Mouse (Mus musculus): Measurements from ENCODE around the gene B4galt3. TPM values are rescaled to one million over a fixed set of nuclear protein-coding genes. Genes with fewer than 3 reads are reported as not detected.

The B4galt3 gene
- polyA plus RNA-seq, 1 experiment from 2014 or later = 72.3 TPM

DNA sequence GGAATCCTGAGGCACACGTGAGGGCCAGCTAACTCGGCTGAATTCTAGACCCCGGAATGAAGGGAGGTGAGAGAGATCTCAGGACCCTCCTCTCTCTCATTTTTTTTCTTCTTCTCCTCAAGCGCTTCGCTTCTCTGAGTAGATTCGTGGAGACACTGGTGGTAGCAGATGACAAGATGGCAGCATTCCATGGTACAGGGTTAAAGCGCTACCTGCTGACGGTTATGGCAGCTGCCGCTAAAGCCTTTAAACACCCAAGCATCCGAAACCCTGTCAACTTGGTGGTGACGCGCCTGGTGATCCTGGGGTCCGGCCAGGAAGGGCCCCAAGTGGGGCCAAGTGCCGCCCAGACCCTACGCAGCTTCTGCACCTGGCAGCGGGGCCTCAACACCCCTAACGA, 17.7 kb upstream of the B4galt3 start:
- no peak overlapping the region; the same call in 1 of the 2 replicates for H3K9ac ChIP-seq (ENCODE audit: low read length)
- no peaks in the 10 kb centered on the region for H3K9me3 ChIP-seq (ENCODE audit: control insufficient read depth, low read length)
- H3K27ac ChIP-seq (ENCODE audit: low read depth, low read length) = peak overlapping the region; percentile 25; the same call in 1 of the 2 replicates
- H3K4me2 ChIP-seq (ENCODE audit: low read depth, low read length, severe bottlenecking) = peak overlapping the region; percentile 47; the same call in 1 of the 2 replicates
- H3K4me1 ChIP-seq (replicated peaks; ENCODE audit: control insufficient read depth, insufficient read depth, low read length) = peaks cover 27% of the 10 kb centered on the region
- no peaks in the 10 kb centered on the region for H3K27me3 ChIP-seq (ENCODE audit: control insufficient read depth, insufficient read depth, low read length)
- no peaks in the 10 kb centered on the region; the same call in 1 of the 2 replicates for H3K36me3 ChIP-seq (ENCODE audit: control insufficient read depth, insufficient read depth, low read length)
- no peak for ATAC-seq (replicated peaks; ENCODE audit: low FRiP score)
- WGBS = 46% methylated on average over 17 of the region's 17 CpGs
- DNase-seq (ENCODE audit: low spot score) = no peak
- no peak overlapping the region for H3K4me3 ChIP-seq (ENCODE audit: low read depth, low read length)

- 90% methylated on average over 24 of the region's 24 CpGs for WGBS
Observed at GRCm38 (mm10) chr1:171256095-171256818, 13.9 kb upstream of the B4galt3 start.

GRCm38 (mm10) chr1:171256937-171257548, 13.1 kb upstream of the B4galt3 start:
- H3K4me3 ChIP-seq (ENCODE audit: low read depth, low read length) = no peak overlapping the region
- H3K27me3 ChIP-seq (ENCODE audit: control insufficient read depth, insufficient read depth, low read length) = no peaks in the 10 kb centered on the region
- peaks cover 6% of the 10 kb centered on the region; the same call in 1 of the 2 replicates for H3K4me1 ChIP-seq (replicated peaks; ENCODE audit: control insufficient read depth, insufficient read depth, low read length)
- H3K9me3 ChIP-seq (ENCODE audit: control insufficient read depth, low read length) = no peaks in the 10 kb centered on the region
- H3K27ac ChIP-seq (ENCODE audit: low read depth, low read length) = no peak overlapping the region
- no peak overlapping the region for H3K4me2 ChIP-seq (ENCODE audit: low read depth, low read length, severe bottlenecking)
- WGBS = 69% methylated on average over 15 of the region's 15 CpGs
- peak; percentile 29; the same call in 1 of the 2 replicates for ATAC-seq (replicated peaks; ENCODE audit: low FRiP score)
- no peak overlapping the region for H3K9ac ChIP-seq (ENCODE audit: low read length)
- peak; percentile 75 for DNase-seq (ENCODE audit: low spot score)
- no peaks in the 10 kb centered on the region; the same call in 1 of the 2 replicates for H3K36me3 ChIP-seq (ENCODE audit: control insufficient read depth, insufficient read depth, low read length)

More at GRCm38 (mm10) chr1:171256095-171256818, 13.9 kb upstream of the B4galt3 start:
- Histone ChIP-seq H3K27me3 (ENCODE audit: control insufficient read depth, insufficient read depth, low read length) (no peaks in the 10 kb centered on the region), H3K4me1 (replicated peaks; ENCODE audit: control insufficient read depth, insufficient read depth, low read length) (peaks cover 10% of the 10 kb centered on the region; the same call in 1 of the 2 replicates), H3K9me3 (ENCODE audit: control insufficient read depth, low read length) (no peaks in the 10 kb centered on the region), H3K4me2 (ENCODE audit: low read depth, low read length, severe bottlenecking) (no peak overlapping the region), H3K27ac (ENCODE audit: low read depth, low read length) (no peak overlapping the region), H3K36me3 (ENCODE audit: control insufficient read depth, insufficient read depth, low read length) (no peaks in the 10 kb centered on the region; the same call in 1 of the 2 replicates), H3K4me3 (ENCODE audit: low read depth, low read length) (no peak overlapping the region), H3K9ac (ENCODE audit: low read length) (no peak overlapping the region)
- no peak for DNase-seq (ENCODE audit: low spot score)
- no peak for ATAC-seq (replicated peaks; ENCODE audit: low FRiP score)

GRCm38 (mm10) chr1:171257781-171258180, 12.3 kb upstream of the B4galt3 start:
- Histone ChIP-seq H3K4me3 (ENCODE audit: low read depth, low read length) (no peak overlapping the region), H3K4me1 (replicated peaks; ENCODE audit: control insufficient read depth, insufficient read depth, low read length) (no peaks in the 10 kb centered on the region; the same call in 1 of the 2 replicates), H3K27me3 (ENCODE audit: control insufficient read depth, insufficient read depth, low read length) (no peaks in the 10 kb centered on the region), H3K4me2 (ENCODE audit: low read depth, low read length, severe bottlenecking) (no peak overlapping the region), H3K9me3 (ENCODE audit: control insufficient read depth, low read length) (no peaks in the 10 kb centered on the region), H3K9ac (ENCODE audit: low read length) (no peak overlapping the region), H3K36me3 (ENCODE audit: control insufficient read depth, insufficient read depth, low read length) (no peaks in the 10 kb centered on the region; the same call in 1 of the 2 replicates), H3K27ac (ENCODE audit: low read depth, low read length) (no peak overlapping the region)
- DNase-seq (ENCODE audit: low spot score) (no peak), ATAC-seq (replicated peaks; ENCODE audit: low FRiP score) (no peak)
- WGBS = 90% methylated on average over 9 of the region's 9 CpGs

DNA sequence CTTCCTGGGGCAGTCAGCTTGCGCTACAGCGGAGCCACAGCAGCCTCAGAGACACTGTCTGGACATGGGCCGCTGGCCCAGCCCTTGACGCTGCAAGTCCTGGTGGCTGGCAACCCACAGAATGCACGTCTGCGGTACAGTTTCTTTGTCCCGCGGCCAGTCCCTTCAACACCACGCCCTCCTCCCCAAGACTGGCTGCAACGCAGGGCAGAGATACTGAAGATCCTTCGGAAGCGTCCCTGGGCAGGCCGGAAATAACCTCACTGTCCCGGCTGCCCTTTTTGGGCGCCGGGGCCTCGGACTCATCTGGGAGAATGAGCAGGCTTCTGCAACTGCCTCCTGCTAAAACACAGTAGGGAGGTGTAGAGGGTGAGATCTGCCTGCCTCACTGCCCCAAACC, 11.2 kb upstream of the B4galt3 start:
- H3K4me3 ChIP-seq (ENCODE audit: low read depth, low read length) = no peak overlapping the region
- no peak for DNase-seq (ENCODE audit: low spot score)
- no peaks in the 10 kb centered on the region for H3K27me3 ChIP-seq (ENCODE audit: control insufficient read depth, insufficient read depth, low read length)
- H3K4me1 ChIP-seq (replicated peaks; ENCODE audit: control insufficient read depth, insufficient read depth, low read length) = no peaks in the 10 kb centered on the region
- no peak overlapping the region for H3K9ac ChIP-seq (ENCODE audit: low read length)
- H3K36me3 ChIP-seq (ENCODE audit: control insufficient read depth, insufficient read depth, low read length) = no peaks in the 10 kb centered on the region; the same call in 1 of the 2 replicates
- H3K27ac ChIP-seq (ENCODE audit: low read depth, low read length) = no peak overlapping the region
- H3K4me2 ChIP-seq (ENCODE audit: low read depth, low read length, severe bottlenecking) = no peak overlapping the region
- WGBS = 80% methylated on average over 17 of the region's 17 CpGs
- H3K9me3 ChIP-seq (ENCODE audit: control insufficient read depth, low read length) = no peaks in the 10 kb centered on the region
- ATAC-seq (replicated peaks; ENCODE audit: low FRiP score) = no peak

DNA sequence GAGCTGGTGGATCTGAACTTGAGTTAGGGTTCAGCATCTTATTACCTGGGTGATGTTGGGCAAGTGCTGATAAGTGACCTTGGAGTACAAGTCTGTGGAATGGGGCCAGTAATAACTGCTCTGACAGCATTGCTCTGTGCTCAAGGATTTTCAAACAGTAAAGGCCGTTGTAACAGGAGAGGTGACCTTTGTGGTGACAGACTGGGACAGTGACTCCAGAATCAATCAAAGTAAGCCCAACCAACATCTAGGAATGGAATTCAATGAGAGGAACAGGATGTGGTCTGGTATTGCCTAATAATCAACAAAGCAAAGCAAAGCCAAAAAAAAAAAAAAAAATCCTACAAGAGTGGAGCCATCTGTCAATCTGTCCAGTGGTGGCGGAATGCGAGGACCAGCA, 9.8 kb upstream of the B4galt3 start:
- 83% methylated on average over 3 of the region's 3 CpGs for WGBS
- ATAC-seq (replicated peaks; ENCODE audit: low FRiP score) (no peak), DNase-seq (ENCODE audit: low spot score) (no peak)
- Histone ChIP-seq H3K4me3 (ENCODE audit: low read depth, low read length) (no peak overlapping the region), H3K9me3 (ENCODE audit: control insufficient read depth, low read length) (no peaks in the 10 kb centered on the region), H3K27ac (ENCODE audit: low read depth, low read length) (no peak overlapping the region), H3K4me1 (replicated peaks; ENCODE audit: control insufficient read depth, insufficient read depth, low read length) (no peaks in the 10 kb centered on the region), H3K9ac (ENCODE audit: low read length) (no peak overlapping the region), H3K4me2 (ENCODE audit: low read depth, low read length, severe bottlenecking) (no peak overlapping the region), H3K36me3 (ENCODE audit: control insufficient read depth, insufficient read depth, low read length) (no peaks in the 10 kb centered on the region; the same call in 1 of the 2 replicates), H3K27me3 (ENCODE audit: control insufficient read depth, insufficient read depth, low read length) (no peaks in the 10 kb centered on the region)

- H3K4me2 ChIP-seq (ENCODE audit: low read depth, low read length, severe bottlenecking) = peak overlapping the region; percentile 46
- no peak overlapping the region; the same call in 1 of the 2 replicates for H3K9ac ChIP-seq (ENCODE audit: low read length)
- no peaks in the 10 kb centered on the region for H3K9me3 ChIP-seq (ENCODE audit: control insufficient read depth, low read length)
- peak overlapping the region; percentile 25; the same call in 1 of the 2 replicates for H3K27ac ChIP-seq (ENCODE audit: low read depth, low read length)
- DNase-seq (ENCODE audit: low spot score) = peak; percentile 55
- ATAC-seq (replicated peaks; ENCODE audit: low FRiP score) = peak; percentile 45
- H3K4me1 ChIP-seq (replicated peaks; ENCODE audit: control insufficient read depth, insufficient read depth, low read length) = no peaks in the 10 kb centered on the region
- no peaks in the 10 kb centered on the region for H3K36me3 ChIP-seq (ENCODE audit: control insufficient read depth, insufficient read depth, low read length)
- H3K27me3 ChIP-seq (ENCODE audit: control insufficient read depth, insufficient read depth, low read length) = no peaks in the 10 kb centered on the region
- WGBS = 12% methylated on average over 8 of the region's 8 CpGs
- H3K4me3 ChIP-seq (ENCODE audit: low read depth, low read length) = peak overlapping the region; percentile 14
Observed at GRCm38 (mm10) chr1:171262594-171263130, 7.5 kb upstream of the B4galt3 start.

DNA sequence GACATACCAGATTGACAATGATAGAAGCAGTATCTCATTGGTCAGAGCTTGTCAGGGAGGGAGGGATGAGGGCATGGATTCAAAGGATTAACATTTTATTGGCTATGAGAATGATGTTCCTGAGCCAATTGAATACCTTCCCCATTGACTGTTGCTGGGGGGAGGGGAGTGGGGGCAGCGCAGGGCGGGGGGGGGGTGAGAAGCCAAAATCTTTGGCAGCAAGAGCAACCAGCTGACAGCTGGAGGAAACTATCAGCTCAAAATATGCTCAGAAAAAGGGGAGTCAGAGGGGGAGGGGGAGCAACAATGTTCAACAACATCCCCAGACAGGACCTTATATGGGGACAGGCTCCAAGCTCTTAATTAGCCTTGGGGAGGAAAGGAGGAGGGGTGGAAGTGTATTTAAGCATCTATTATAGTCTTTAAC, 6.9 kb upstream of the B4galt3 start:
- Histone ChIP-seq H3K4me3 (ENCODE audit: low read depth, low read length) (peak overlapping the region; percentile 14), H3K36me3 (ENCODE audit: control insufficient read depth, insufficient read depth, low read length) (no peaks in the 10 kb centered on the region), H3K27me3 (ENCODE audit: control insufficient read depth, insufficient read depth, low read length) (no peaks in the 10 kb centered on the region), H3K4me2 (ENCODE audit: low read depth, low read length, severe bottlenecking) (peak overlapping the region; percentile 46; the same call in 1 of the 2 replicates), H3K27ac (ENCODE audit: low read depth, low read length) (no peak overlapping the region), H3K9ac (ENCODE audit: low read length) (no peak overlapping the region), H3K9me3 (ENCODE audit: control insufficient read depth, low read length) (no peaks in the 10 kb centered on the region), H3K4me1 (replicated peaks; ENCODE audit: control insufficient read depth, insufficient read depth, low read length) (no peaks in the 10 kb centered on the region)
- ATAC-seq (replicated peaks; ENCODE audit: low FRiP score) (peak; percentile 87), DNase-seq (ENCODE audit: low spot score) (no peak)
- 0% methylated on average over 2 of the region's 2 CpGs for WGBS
